Mouse (Mus musculus): ENCODE measurements at regions not wholly inside any gene's neighbourhood (a gene's known extent, or its start where the extent isn't known, plus 50 kb on each side); places are given as distances from the start of the nearest gene placed in this dataset.

DNA sequence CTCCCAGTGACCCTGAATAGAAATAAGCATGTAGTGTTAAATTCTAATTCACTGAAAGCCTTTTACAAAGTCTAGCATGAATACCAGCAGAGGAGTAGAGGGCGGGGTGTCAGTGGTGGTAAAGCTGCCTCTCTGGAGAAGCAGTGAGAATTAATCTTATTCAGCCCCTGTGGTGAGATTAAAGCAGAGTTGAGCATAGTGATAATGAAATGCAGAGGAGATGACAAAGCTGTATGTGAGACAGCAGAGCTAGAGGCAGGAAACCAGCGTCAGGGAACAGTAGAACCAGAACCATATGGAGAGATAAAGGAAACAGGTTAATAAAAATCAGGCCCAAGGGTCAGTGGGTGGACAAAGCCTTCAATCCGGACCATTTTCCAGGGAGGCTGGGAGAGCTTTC is 1827.2 kb downstream of the Poteg start:
- TF ChIP-seq CTCF (IDR thresholded peaks at IDR 0.05; ENCODE audit: low read depth), result no peak
- WGBS, result 14% methylated on average over 3 of the region's 3 CpGs
- DNase-seq (no peak), ATAC-seq (ENCODE audit: insufficient read depth) (no peak)
- H3K9me3 ChIP-seq (ENCODE audit: low read depth, low read length), result no peaks in the 10 kb centered on the region
- no peak overlapping the region for H3K27ac ChIP-seq (ENCODE audit: low read depth)
- H3K9ac ChIP-seq, result no peak overlapping the region
- H3K4me2 ChIP-seq, result no peak overlapping the region
- H3K27me3 ChIP-seq (ENCODE audit: insufficient read depth, low read length), result no peaks in the 10 kb centered on the region
- no peak overlapping the region for H3K4me3 ChIP-seq (ENCODE audit: low read depth, low read length)
- no peaks in the 10 kb centered on the region for H3K36me3 ChIP-seq (ENCODE audit: insufficient read depth)
- H3K4me1 ChIP-seq (ENCODE audit: insufficient read depth), result no peaks in the 10 kb centered on the region

GRCm38 (mm10) chr8:29278711-29279110 is 1831.2 kb downstream of the Poteg start:
- H3K36me3 ChIP-seq (ENCODE audit: insufficient read depth), result no peaks in the 10 kb centered on the region
- H3K4me1 ChIP-seq (ENCODE audit: insufficient read depth), result no peaks in the 10 kb centered on the region
- no peaks in the 10 kb centered on the region for H3K9me3 ChIP-seq (ENCODE audit: low read depth, low read length)
- H3K4me2 ChIP-seq, result no peak overlapping the region
- ATAC-seq (ENCODE audit: insufficient read depth), result no peak
- no peak overlapping the region for H3K9ac ChIP-seq
- H3K4me3 ChIP-seq (ENCODE audit: low read depth, low read length), result no peak overlapping the region
- 87% methylated on average over 2 of the region's 2 CpGs for WGBS
- no peak for TF ChIP-seq CTCF (IDR thresholded peaks at IDR 0.05; ENCODE audit: low read depth)
- H3K27me3 ChIP-seq (ENCODE audit: insufficient read depth, low read length), result no peaks in the 10 kb centered on the region
- no peak for DNase-seq
- H3K27ac ChIP-seq (ENCODE audit: low read depth), result no peak overlapping the region

DNA sequence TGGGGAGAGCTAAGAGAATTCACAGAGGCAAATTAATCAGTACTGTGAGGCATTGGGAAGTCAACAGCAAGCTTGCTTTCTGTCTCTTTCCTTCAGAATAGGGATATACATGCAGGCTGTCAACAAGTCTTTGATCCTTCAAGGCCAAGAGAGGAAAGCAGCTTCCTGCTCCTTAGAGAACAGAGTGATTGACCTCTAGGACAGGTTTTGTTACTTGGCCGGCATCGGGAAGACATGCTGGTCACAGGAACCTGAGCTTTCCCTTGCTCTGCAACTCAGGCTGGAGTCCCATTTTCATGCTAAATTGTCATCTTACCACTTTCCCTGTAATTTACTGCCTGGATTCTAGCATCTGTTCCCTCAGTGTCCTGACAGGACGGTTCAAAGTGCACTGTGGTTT is 1831.8 kb downstream of the Poteg start:
- Histone ChIP-seq H3K36me3 (ENCODE audit: insufficient read depth) (no peaks in the 10 kb centered on the region), H3K4me1 (ENCODE audit: insufficient read depth) (no peaks in the 10 kb centered on the region)
- WGBS, result 53% methylated on average over 3 of the region's 3 CpGs

DNA sequence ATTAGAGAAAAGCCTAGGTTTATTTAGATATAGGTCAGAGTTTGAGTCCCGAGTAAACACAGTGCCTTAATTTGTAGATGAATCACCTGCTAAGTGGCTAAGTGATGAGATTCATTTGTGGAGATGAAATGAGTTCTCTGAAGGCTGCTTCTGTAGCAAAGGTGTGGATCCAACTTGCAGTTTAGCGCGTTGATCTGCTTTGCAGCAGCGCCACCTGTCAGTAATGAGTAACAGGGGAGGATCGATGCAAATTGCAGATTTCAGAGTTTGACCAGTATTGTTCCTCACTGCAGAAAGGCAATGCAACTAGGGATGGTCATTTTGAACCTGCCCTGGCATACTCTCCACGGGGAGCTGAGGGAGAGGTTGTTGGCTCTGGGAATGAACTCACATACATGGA is 1842.9 kb downstream of the Poteg start:
- DNase-seq, result peak; percentile 55
- WGBS, result 5% methylated on average over 6 of the region's 6 CpGs

More for the DNA sequence above, 1831.8 kb downstream of the Poteg start:
- no peaks in the 10 kb centered on the region for H3K27me3 ChIP-seq (ENCODE audit: insufficient read depth, low read length)
- no peak overlapping the region for H3K27ac ChIP-seq (ENCODE audit: low read depth)
- H3K4me3 ChIP-seq (ENCODE audit: low read depth, low read length), result no peak overlapping the region
- ATAC-seq (ENCODE audit: insufficient read depth) (no peak), DNase-seq (no peak)
- H3K4me2 ChIP-seq, result no peak overlapping the region
- H3K9ac ChIP-seq, result no peak overlapping the region
- TF ChIP-seq CTCF (IDR thresholded peaks at IDR 0.05; ENCODE audit: low read depth), result no peak
- H3K9me3 ChIP-seq (ENCODE audit: low read depth, low read length), result no peaks in the 10 kb centered on the region

More for the DNA sequence above, 1842.9 kb downstream of the Poteg start:
- no peak for ATAC-seq (ENCODE audit: insufficient read depth)
- Histone ChIP-seq H3K9ac (no peak overlapping the region), H3K27me3 (ENCODE audit: insufficient read depth, low read length) (no peaks in the 10 kb centered on the region), H3K36me3 (ENCODE audit: insufficient read depth) (no peaks in the 10 kb centered on the region), H3K27ac (ENCODE audit: low read depth) (no peak overlapping the region), H3K4me2 (no peak overlapping the region), H3K9me3 (ENCODE audit: low read depth, low read length) (no peaks in the 10 kb centered on the region), H3K4me1 (ENCODE audit: insufficient read depth) (no peaks in the 10 kb centered on the region), H3K4me3 (ENCODE audit: low read depth, low read length) (no peak overlapping the region)
- TF ChIP-seq CTCF (IDR thresholded peaks at IDR 0.05; ENCODE audit: low read depth), result peak; percentile 66

All from lung, embryonic 14.5 days (tissue).